Mouse (Mus musculus) myocyte (in vitro differentiated cells): ENCODE data around the gene Dleu7. TPM values are rescaled to one million over a fixed set of nuclear protein-coding genes. Genes with fewer than 3 reads are reported as not detected.

Source experiments
- H3K27me3 ChIP-seq: one replicate; pipeline ENCODE4 v1.6.1; 2011; ENCODE audit not compliant: control insufficient read depth, insufficient read depth, insufficient read length
- H3K36me3 ChIP-seq: one replicate; pipeline ENCODE4 v1.6.1; 2011; ENCODE audit not compliant: control insufficient read depth, insufficient read depth
- H3K4me2 ChIP-seq: one replicate; pipeline ENCODE4 v1.6.1; 2011; ENCODE audit warnings: low read depth, control low read depth
- H3K4me3 ChIP-seq: one replicate; pipeline ENCODE4 v1.5.1; 2011; ENCODE audit warnings: mild to moderate bottlenecking, control low read depth, moderate library complexity
- H3K79me2 ChIP-seq: one replicate; pipeline ENCODE4 v1.6.1; 2011; ENCODE audit not compliant: control insufficient read depth, insufficient read depth
- H3ac ChIP-seq: one replicate; pipeline ENCODE4 v1.6.1; 2011; ENCODE audit not compliant: control insufficient read depth, insufficient read length
- CEBPB ChIP-seq: IDR thresholded peaks from 2 replicates; pipeline ENCODE4 v1.6.1; 2011; ENCODE audit warnings: mild to moderate bottlenecking, moderate library complexity; ENCODE audit not compliant: poor library complexity, insufficient read depth, severe bottlenecking
- E2F4 ChIP-seq: IDR thresholded peaks from one replicate; pipeline ENCODE4 v1.6.1; 2011; ENCODE audit warnings: mild to moderate bottlenecking, control low read depth, moderate library complexity; ENCODE audit not compliant: insufficient read depth
- MAX ChIP-seq: IDR thresholded peaks from one replicate; pipeline ENCODE4 v1.6.1; 2011; ENCODE audit warnings: low read depth, mild to moderate bottlenecking, control low read depth
- MYOD1 ChIP-seq, 3 experiments: IDR thresholded peaks; one replicate each; pipeline ENCODE4 v1.6.1; 2011; ENCODE audit warnings: control low read depth in 2 of 3, low read depth in 2 of 3, mild to moderate bottlenecking in 2 of 3, moderate library complexity in 1 of 3; ENCODE audit not compliant: insufficient read length in 2 of 3, control insufficient read depth in 1 of 3
- MYOG ChIP-seq, 3 experiments: IDR thresholded peaks; one replicate each; pipeline ENCODE4 v1.6.1; 2011; ENCODE audit warnings: control low read depth in 2 of 3, low read depth in 2 of 3, mild to moderate bottlenecking in 2 of 3; ENCODE audit not compliant: insufficient read length in 2 of 3, control insufficient read depth in 1 of 3, insufficient read depth in 1 of 3
- POLR2A ChIP-seq: IDR thresholded peaks from one replicate; pipeline ENCODE4 v1.6.1; 2011; ENCODE audit warnings: low read depth, mild to moderate bottlenecking, control low read depth, moderate library complexity; ENCODE audit not compliant: insufficient read length
- POLR2AphosphoS2 ChIP-seq: IDR thresholded peaks from one replicate; pipeline ENCODE4 v1.6.1; 2011; ENCODE audit warnings: low read depth, control low read depth; ENCODE audit not compliant: insufficient read length
- REST ChIP-seq: IDR thresholded peaks from one replicate; pipeline ENCODE4 v1.6.1; 2011; ENCODE audit warnings: mild to moderate bottlenecking, control low read depth, moderate library complexity; ENCODE audit not compliant: insufficient read depth, insufficient read length
- SRF ChIP-seq: IDR thresholded peaks from one replicate; pipeline ENCODE4 v1.6.1; 2011; ENCODE audit warnings: low read depth; ENCODE audit not compliant: control insufficient read depth, insufficient read length
- TCF12 ChIP-seq: IDR thresholded peaks from one replicate; pipeline ENCODE4 v1.6.1; 2011; ENCODE audit warnings: mild to moderate bottlenecking, control low read depth; ENCODE audit not compliant: poor library complexity, insufficient read depth, severe bottlenecking
- TCF3 ChIP-seq: IDR thresholded peaks from one replicate; pipeline ENCODE4 v1.6.1; 2011; ENCODE audit warnings: low read depth, control low read depth; ENCODE audit not compliant: insufficient read length
- USF1 ChIP-seq: IDR thresholded peaks from one replicate; pipeline ENCODE4 v1.6.1; 2011; ENCODE audit warnings: low read depth, mild to moderate bottlenecking, control low read depth, moderate library complexity
- polyA plus RNA-seq: library from polyadenylated mRNA; unstranded; fragments of >200 nt; fragmentation: generic; extraction: Trizol; gene quantifications from one replicate; pipeline ENCODE4 v1.2.1, GENCODE M21; 2012; ENCODE audit warnings: missing spikeins

Dleu7 gene
- polyA plus RNA-seq, 1 experiment: 0.25 TPM

DNA sequence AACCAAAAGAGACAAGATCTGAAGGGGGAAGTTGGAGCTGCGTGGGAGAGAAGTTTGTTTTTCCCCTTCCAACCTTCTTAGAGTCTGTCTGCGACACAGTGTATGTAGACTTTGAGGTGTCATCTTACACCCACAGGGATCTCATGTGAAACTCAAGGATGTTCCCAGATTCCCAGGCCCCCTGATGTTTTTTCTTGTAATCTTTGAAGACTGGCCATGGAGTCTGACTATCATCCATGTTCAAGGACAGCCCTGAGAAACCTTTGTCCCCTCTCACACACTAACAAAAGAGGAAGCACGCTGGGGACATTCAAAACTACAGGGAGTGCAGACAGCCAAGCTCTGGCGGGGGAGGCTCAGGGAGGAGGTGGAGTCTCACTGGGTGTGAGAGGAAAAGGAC, 47.3 kb downstream of the Dleu7 start:
- TF ChIP-seq TCF12 (no peak), REST (no peak), POLR2AphosphoS2 (no peak), MYOG (IDR thresholded peaks at IDR 0.05; ENCODE audit: control insufficient read depth in 1 of 3, insufficient read depth in 1 of 3, insufficient read length in 2 of 3, low read depth in 2 of 3) (no peak), MAX (no peak), MYOD1 (IDR thresholded peaks at IDR 0.05; ENCODE audit: control insufficient read depth in 1 of 3, insufficient read length in 2 of 3, low read depth in 2 of 3) (no peak), USF1 (no peak), POLR2A (no peak), E2F4 (no peak), SRF (no peak), CEBPB (no peak), TCF3 (no peak)
- no peaks in the 10 kb centered on the region for H3K79me2 ChIP-seq
- H3ac ChIP-seq: no peak overlapping the region

DNA sequence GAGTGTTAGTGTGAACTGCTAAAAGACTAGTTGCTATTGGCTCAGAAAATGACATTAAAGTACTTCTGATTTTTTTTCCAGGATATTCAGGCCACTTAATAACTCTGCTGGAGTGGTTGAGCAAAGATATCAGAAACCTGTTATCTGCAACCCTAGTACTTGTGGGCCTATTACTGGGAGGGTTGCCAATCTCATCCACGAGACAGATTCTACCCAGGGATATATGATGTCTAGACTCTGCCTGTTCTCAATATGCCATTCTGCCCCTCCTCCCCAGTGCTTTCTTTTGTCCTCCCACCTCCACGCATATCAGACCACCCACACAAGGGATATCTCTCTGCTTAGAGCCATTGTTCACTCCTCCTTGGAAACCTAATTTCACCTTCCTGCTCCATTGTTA, 49.3 kb downstream of the Dleu7 start:
- Histone ChIP-seq H3K36me3 (no peaks in the 10 kb centered on the region), H3ac (no peak overlapping the region), H3K4me2 (no peak overlapping the region), H3K27me3 (no peaks in the 10 kb centered on the region), H3K4me3 (no peak overlapping the region), H3K79me2 (no peaks in the 10 kb centered on the region)
- TF ChIP-seq USF1: no peak
- TF ChIP-seq MYOG (IDR thresholded peaks at IDR 0.05; ENCODE audit: control insufficient read depth in 1 of 3, insufficient read depth in 1 of 3, insufficient read length in 2 of 3, low read depth in 2 of 3): no peak
- TF ChIP-seq MAX: no peak
- TF ChIP-seq SRF: no peak

More for the DNA sequence above, 47.3 kb downstream of the Dleu7 start:
- no peaks in the 10 kb centered on the region for H3K36me3 ChIP-seq
- peak overlapping the region; percentile 22 for H3K4me2 ChIP-seq
- H3K4me3 ChIP-seq: no peak overlapping the region
- no peaks in the 10 kb centered on the region for H3K27me3 ChIP-seq

DNA sequence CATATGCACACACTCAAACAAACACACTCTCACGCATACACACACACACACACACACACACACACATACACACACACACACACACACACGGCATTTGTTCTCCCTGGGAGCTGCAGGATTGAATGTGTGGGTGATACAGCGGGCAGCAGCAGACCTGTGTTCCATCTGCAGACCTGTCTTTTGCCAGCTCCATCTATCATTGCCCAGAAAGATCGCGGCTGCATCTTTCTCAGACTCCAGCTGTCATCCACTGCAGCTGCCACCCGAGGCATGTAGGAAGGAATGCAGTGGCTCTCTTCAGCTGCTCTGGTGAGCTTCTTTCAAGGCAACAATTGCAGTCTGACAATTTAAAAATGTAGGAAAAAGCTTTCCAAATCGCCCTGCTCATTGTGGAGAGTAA, 56.9 kb downstream of the Dleu7 start:
- no peak for TF ChIP-seq POLR2A
- peak; percentile 47 to 92 (median 91) for TF ChIP-seq MYOD1 (IDR thresholded peaks at IDR 0.05; ENCODE audit: control insufficient read depth in 1 of 3, insufficient read length in 2 of 3, low read depth in 2 of 3)
- peak; percentile 87 for TF ChIP-seq TCF3
- TF ChIP-seq MYOG (IDR thresholded peaks at IDR 0.05; ENCODE audit: control insufficient read depth in 1 of 3, insufficient read depth in 1 of 3, insufficient read length in 2 of 3, low read depth in 2 of 3): peak; percentile 86 to 97 (median 96)
- TF ChIP-seq TCF12: peak; percentile 92
- TF ChIP-seq CEBPB: no peak
- Histone ChIP-seq H3K36me3 (no peaks in the 10 kb centered on the region), H3K4me3 (no peak overlapping the region), H3ac (no peak overlapping the region), H3K79me2 (no peaks in the 10 kb centered on the region), H3K4me2 (no peak overlapping the region), H3K27me3 (no peaks in the 10 kb centered on the region)

GRCm38 (mm10) chr14:62235214-62235613, 57.6 kb downstream of the Dleu7 start:
- Histone ChIP-seq H3K27me3 (no peaks in the 10 kb centered on the region), H3ac (no peak overlapping the region), H3K36me3 (no peaks in the 10 kb centered on the region), H3K4me2 (no peak overlapping the region), H3K4me3 (no peak overlapping the region), H3K79me2 (no peaks in the 10 kb centered on the region)
- TF ChIP-seq CEBPB: no peak
- TF ChIP-seq SRF: no peak
- no peak for TF ChIP-seq E2F4
- TF ChIP-seq POLR2A: no peak

DNA sequence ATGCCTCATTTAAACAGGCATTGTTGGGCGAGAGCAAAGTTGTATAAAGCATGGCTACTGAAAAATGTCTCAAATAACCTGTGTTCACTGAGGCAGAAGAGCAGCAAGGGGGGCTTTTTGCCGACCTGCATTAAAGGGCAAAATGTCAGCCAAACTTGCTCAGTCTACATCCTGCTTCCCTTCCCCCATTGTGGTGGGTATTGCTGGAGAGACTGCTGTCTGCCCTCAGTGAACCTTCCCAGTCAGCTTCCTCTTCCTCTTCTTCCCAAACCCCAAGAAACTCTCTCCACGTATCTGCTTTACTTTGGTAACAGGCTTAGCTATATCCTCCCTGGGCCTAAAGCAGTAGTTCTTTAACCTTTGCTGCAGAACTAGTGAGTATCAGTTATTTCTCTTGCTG, 61.9 kb downstream of the Dleu7 start:
- Histone ChIP-seq H3K4me2 (no peak overlapping the region), H3K27me3 (peaks cover 4% of the 10 kb centered on the region), H3K4me3 (no peak overlapping the region), H3K79me2 (no peaks in the 10 kb centered on the region), H3K36me3 (no peaks in the 10 kb centered on the region), H3ac (no peak overlapping the region)
- no peak for TF ChIP-seq MYOD1 (IDR thresholded peaks at IDR 0.05; ENCODE audit: control insufficient read depth in 1 of 3, insufficient read length in 2 of 3, low read depth in 2 of 3)
- no peak for TF ChIP-seq MAX
- TF ChIP-seq POLR2A: no peak
- no peak for TF ChIP-seq REST
- TF ChIP-seq CEBPB: no peak
- no peak for TF ChIP-seq POLR2AphosphoS2
- TF ChIP-seq E2F4: no peak
- TF ChIP-seq MYOG (IDR thresholded peaks at IDR 0.05; ENCODE audit: control insufficient read depth in 1 of 3, insufficient read depth in 1 of 3, insufficient read length in 2 of 3, low read depth in 2 of 3): no peak
- no peak for TF ChIP-seq TCF3
- TF ChIP-seq TCF12: no peak
- no peak for TF ChIP-seq USF1
- TF ChIP-seq SRF: no peak
